Mouse (Mus musculus) thymus, adult 2 months (tissue): ENCODE data around the gene Tnfrsf8. TPM values are rescaled to one million over a fixed set of nuclear protein-coding genes. Genes with fewer than 3 reads are reported as not detected.

Source experiments
- DNase-seq: peaks from one replicate; pipeline ENCODE4 v3.0.0; 2021
- H3K27ac ChIP-seq: fragments of 200-500 bp; 2 replicates; pipeline ENCODE4 v1.5.1; 2012; ENCODE audit warnings: low read length, control low read depth; ENCODE audit not compliant: control insufficient read depth, insufficient read depth
- H3K27me3 ChIP-seq: fragments of 200-500 bp; 2 replicates; pipeline ENCODE4 v1.6.1; 2012; ENCODE audit warnings: mild to moderate bottlenecking, low read length, moderate library complexity, mixed read lengths; ENCODE audit not compliant: control insufficient read depth, insufficient read depth
- H3K36me3 ChIP-seq: fragments of 200-500 bp; 2 replicates; pipeline ENCODE4 v1.6.1; 2012; ENCODE audit warnings: mild to moderate bottlenecking, low read length, moderate library complexity; ENCODE audit not compliant: control insufficient read depth, insufficient read depth
- H3K4me1 ChIP-seq: fragments of 200-500 bp; replicated peaks from 2 replicates; pipeline ENCODE4 v1.6.1; 2012; ENCODE audit warnings: low read length; ENCODE audit not compliant: control insufficient read depth, insufficient read depth
- H3K4me3 ChIP-seq: fragments of 200-500 bp; 2 replicates; pipeline ENCODE4 v1.5.1; 2012; ENCODE audit warnings: mild to moderate bottlenecking, low read length, control low read depth, moderate library complexity; ENCODE audit not compliant: control insufficient read depth, insufficient read depth
- CTCF ChIP-seq: fragments of 200-500 bp; IDR thresholded peaks from 2 replicates; pipeline ENCODE4 v1.5.1; 2012; ENCODE audit warnings: mild to moderate bottlenecking, control low read depth, low read length, moderate library complexity, borderline replicate concordance; ENCODE audit not compliant: control insufficient read depth, poor library complexity, insufficient read depth; ENCODE audit errors: extremely low read depth
- POLR2A ChIP-seq: fragments of 200-500 bp; IDR thresholded peaks from 2 replicates; pipeline ENCODE4 v1.6.1; 2012; ENCODE audit warnings: mild to moderate bottlenecking, low read length, control low read depth, moderate library complexity; ENCODE audit not compliant: control insufficient read depth, poor library complexity, insufficient read depth; ENCODE audit errors: extremely low read depth
- WGBS: fragments of 180-500 bp; shearing (Covaris S2); methylation state at CpG from one replicate; pipeline ENCODE4 v1.1.7; 2018; 5-methylcytosine and 5-hydroxymethylcytosine counted together
- polyA plus RNA-seq: library from polyadenylated mRNA; depleted of rRNA; stranded (reverse); fragments of >200 nt; gene quantifications from 2 replicates; pipeline ENCODE4 v1.2.3, GENCODE M21; 2012; rRNA removed

Tnfrsf8 gene
- polyA plus RNA-seq, 1 experiment, result 12.2 TPM

DNA sequence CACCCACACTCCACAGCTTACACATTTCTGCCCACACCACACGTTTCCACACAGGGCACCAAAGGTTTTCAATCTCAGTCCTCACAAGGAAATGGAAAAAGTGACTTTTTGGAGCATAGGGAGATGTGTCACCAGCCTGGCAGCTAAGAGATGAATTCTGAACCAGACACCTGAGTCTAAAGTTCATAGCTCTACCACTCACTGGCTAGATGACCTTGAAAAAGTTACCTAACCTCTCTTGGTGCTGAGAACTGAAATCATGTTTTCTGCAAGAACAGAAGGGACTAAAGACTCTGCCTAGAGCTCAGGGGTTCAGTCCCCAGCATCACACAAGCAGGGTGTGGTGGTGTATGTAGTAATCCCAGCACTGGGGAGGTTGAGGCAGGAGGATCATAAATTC is 95.0 kb downstream of the Tnfrsf8 start:
- Histone ChIP-seq H3K36me3 (no peaks in the 10 kb centered on the region; the same call in 1 of the 2 replicates), H3K27ac (no peak overlapping the region), H3K4me1 (peaks cover 34% of the 10 kb centered on the region)

GRCm38 (mm10) chr4:145219240-145219985 is 95.6 kb downstream of the Tnfrsf8 start:
- H3K4me3 ChIP-seq, result no peak overlapping the region
- peak; percentile 72 for DNase-seq
- H3K27me3 ChIP-seq, result no peaks in the 10 kb centered on the region
- H3K4me1 ChIP-seq, result peaks cover 28% of the 10 kb centered on the region
- 78% methylated on average over 15 of the region's 15 CpGs for WGBS
- no peak overlapping the region for H3K27ac ChIP-seq
- peak; percentile 90 for TF ChIP-seq CTCF
- TF ChIP-seq POLR2A, result no peak
- H3K36me3 ChIP-seq, result no peaks in the 10 kb centered on the region; the same call in 1 of the 2 replicates

More for the DNA sequence above, 95.0 kb downstream of the Tnfrsf8 start:
- H3K27me3 ChIP-seq, result no peaks in the 10 kb centered on the region
- DNase-seq, result no peak
- no peak overlapping the region for H3K4me3 ChIP-seq
- TF ChIP-seq POLR2A, result no peak
- no peak for TF ChIP-seq CTCF
- WGBS, result 85% methylated on average over 1 of the region's 1 CpGs

- no peaks in the 10 kb centered on the region for H3K27me3 ChIP-seq
- TF ChIP-seq CTCF (no peak), POLR2A (no peak)
- H3K4me3 ChIP-seq, result no peak overlapping the region
- H3K27ac ChIP-seq, result no peak overlapping the region
- H3K36me3 ChIP-seq, result no peaks in the 10 kb centered on the region; the same call in 1 of the 2 replicates
- H3K4me1 ChIP-seq, result peaks cover 24% of the 10 kb centered on the region
- DNase-seq, result no peak
- 98% methylated on average over 5 of the region's 5 CpGs for WGBS
Observed at GRCm38 (mm10) chr4:145217837-145218236, 97.1 kb downstream of the Tnfrsf8 start.

Other genes starting within 250 kb of the Tnfrsf8 start
- 22.5 and 23.5 TPM in 2 replicates for gene Vps13d, start 120.2 kb downstream of the Tnfrsf8 start, polyA plus RNA-seq
- 46.5 and 48.1 TPM in 2 replicates for gene Tnfrsf1b, start 68.3 kb downstream of the Tnfrsf8 start, polyA plus RNA-seq
- gene Zfp990, start 195.6 kb upstream of the Tnfrsf8 start, polyA plus RNA-seq, result 0.31 and 0.62 TPM in 2 replicates